Mouse (Mus musculus) hindbrain, embryonic 13.5 days (tissue): ENCODE data around the gene Mitf. TPM values are rescaled to one million over a fixed set of nuclear protein-coding genes. Genes with fewer than 3 reads are reported as not detected.

ENCODE experiments used
- ATAC-seq: fragments of 200-750 bp; cut with Nextera tagmentation; 2 replicates; pipeline ENCODE4 v1.8.0; 2017; ENCODE audit warnings: moderate TSS enrichment; ENCODE audit not compliant: low FRiP score
- H3K27ac ChIP-seq: fragments of 300-500 bp; sonication (generic); 2 replicates; pipeline ENCODE4 v1.5.1; 2015; ENCODE audit warnings: inconsistent platforms, mild to moderate bottlenecking, moderate library complexity
- H3K27me3 ChIP-seq: fragments of 300-500 bp; sonication (generic); 2 replicates; pipeline ENCODE4 v1.6.1; 2015; ENCODE audit warnings: mild to moderate bottlenecking, inconsistent platforms
- H3K36me3 ChIP-seq: fragments of 300-500 bp; sonication (generic); 2 replicates; pipeline ENCODE4 v1.6.1; 2015; ENCODE audit warnings: mild to moderate bottlenecking, inconsistent platforms
- H3K4me1 ChIP-seq: fragments of 300-500 bp; sonication (generic); replicated peaks from 2 replicates; pipeline ENCODE4 v1.6.1; 2015; ENCODE audit warnings: inconsistent platforms
- H3K4me2 ChIP-seq: fragments of 300-500 bp; sonication (generic); 2 replicates; pipeline ENCODE4 v1.6.1; 2015; ENCODE audit warnings: inconsistent platforms, mild to moderate bottlenecking, moderate library complexity
- H3K4me3 ChIP-seq: fragments of 300-500 bp; sonication (generic); 2 replicates; pipeline ENCODE4 v1.5.1; 2015; ENCODE audit warnings: mild to moderate bottlenecking, inconsistent platforms
- H3K9ac ChIP-seq: fragments of 300-500 bp; sonication (generic); 2 replicates; pipeline ENCODE4 v1.6.1; 2015; ENCODE audit warnings: mild to moderate bottlenecking, inconsistent platforms
- H3K9me3 ChIP-seq: fragments of 300-500 bp; sonication (generic); 2 replicates; pipeline ENCODE4 v1.6.1; 2016; ENCODE audit warnings: inconsistent platforms
- WGBS: fragments of 180-500 bp; shearing (Covaris S2); methylation state at CpG from one replicate; pipeline ENCODE4 v1.1.7; 2015; 5-methylcytosine and 5-hydroxymethylcytosine counted together
- polyA plus RNA-seq: library from polyadenylated mRNA; unstranded; fragments of >200 nt; fragmentation: Nextera tagmentation; extraction: Ambion mirVana; gene quantifications from 2 replicates; pipeline ENCODE4 v1.2.1, GENCODE M21; 2015

The Mitf gene
- polyA plus RNA-seq, 1 experiment from 2014 or later: 2.1 TPM

GRCm38 (mm10) chr6:97866575-97866974 lies 59.7 kb downstream of the Mitf start:
- Histone ChIP-seq H3K4me3 (no peak overlapping the region), H3K9ac (no peak overlapping the region), H3K9me3 (no peaks in the 10 kb centered on the region), H3K4me2 (no peak overlapping the region), H3K36me3 (no peaks in the 10 kb centered on the region), H3K4me1 (no peaks in the 10 kb centered on the region), H3K27me3 (no peaks in the 10 kb centered on the region), H3K27ac (no peak overlapping the region)
- 88% methylated on average over 7 of the region's 7 CpGs for WGBS
- ATAC-seq: no peak

GRCm38 (mm10) chr6:97868005-97868404 lies 61.2 kb downstream of the Mitf start:
- Histone ChIP-seq H3K36me3 (no peaks in the 10 kb centered on the region), H3K4me1 (no peaks in the 10 kb centered on the region), H3K27me3 (no peaks in the 10 kb centered on the region), H3K4me2 (no peak overlapping the region), H3K4me3 (no peak overlapping the region), H3K9me3 (no peaks in the 10 kb centered on the region), H3K27ac (no peak overlapping the region), H3K9ac (no peak overlapping the region)
- no peak for ATAC-seq
- WGBS: 86% methylated on average over 1 of the region's 1 CpGs

DNA sequence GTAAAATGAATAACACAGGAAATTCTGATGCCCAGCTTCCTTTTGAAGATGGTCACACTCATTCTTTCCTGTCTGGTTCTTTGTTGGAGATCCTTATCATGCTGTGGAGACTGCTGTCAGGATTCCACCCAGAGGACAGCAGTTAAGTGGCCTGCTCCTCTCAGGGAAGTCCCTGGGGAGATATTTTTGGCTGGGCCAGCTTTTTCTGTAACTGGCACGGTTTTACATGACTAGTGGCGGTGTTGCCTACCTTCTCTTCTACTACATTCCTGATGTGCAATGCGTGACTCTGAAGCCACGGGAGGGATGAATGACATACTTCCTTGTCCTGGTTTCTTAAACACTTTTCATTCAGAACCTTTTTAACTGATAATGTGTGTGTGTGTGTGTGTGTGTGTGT lies 63.1 kb downstream of the Mitf start:
- no peak overlapping the region for H3K4me3 ChIP-seq
- no peak overlapping the region for H3K9ac ChIP-seq
- no peak for ATAC-seq
- H3K27me3 ChIP-seq: no peaks in the 10 kb centered on the region
- no peaks in the 10 kb centered on the region for H3K4me1 ChIP-seq
- no peaks in the 10 kb centered on the region for H3K36me3 ChIP-seq
- WGBS: 87% methylated on average over 4 of the region's 4 CpGs
- H3K4me2 ChIP-seq: no peak overlapping the region
- no peak overlapping the region for H3K27ac ChIP-seq
- H3K9me3 ChIP-seq: no peaks in the 10 kb centered on the region

DNA sequence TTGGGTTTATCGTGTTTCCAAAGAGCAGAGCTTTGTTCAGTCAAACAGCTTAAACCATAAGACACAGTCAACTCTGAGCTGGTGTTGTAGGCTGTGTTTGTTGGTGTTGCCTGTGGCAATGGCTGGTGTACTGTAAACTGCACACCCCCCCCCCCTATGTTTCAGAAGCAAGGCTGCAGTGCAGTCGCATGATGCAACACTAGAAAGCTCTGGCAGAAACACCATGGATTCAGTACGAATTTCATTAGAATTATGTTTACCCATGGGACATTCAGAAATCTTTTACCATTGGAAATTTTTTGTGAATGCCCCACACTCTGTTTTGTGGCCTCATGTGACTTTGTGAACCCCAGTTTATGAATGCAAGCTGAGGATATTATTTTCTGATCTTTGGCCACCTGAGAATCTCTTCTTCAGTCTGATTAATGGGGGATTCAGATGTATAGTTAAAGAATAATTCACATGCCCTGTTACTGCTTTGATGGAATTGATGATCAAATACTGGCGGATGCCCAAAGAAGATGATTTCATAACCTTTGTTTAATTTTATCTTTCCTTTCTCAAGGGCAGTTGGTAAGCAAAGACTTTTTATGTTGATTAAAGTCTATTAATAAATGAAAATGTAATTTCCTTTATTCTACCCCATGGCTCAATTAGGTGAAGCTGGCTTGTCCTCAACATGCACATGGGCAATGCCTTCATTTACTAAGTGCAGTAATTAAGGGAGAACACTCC lies 64.6 kb downstream of the Mitf start:
- no peaks in the 10 kb centered on the region for H3K9me3 ChIP-seq
- WGBS: 87% methylated on average over 4 of the region's 4 CpGs
- no peaks in the 10 kb centered on the region for H3K4me1 ChIP-seq
- no peak overlapping the region for H3K27ac ChIP-seq
- H3K9ac ChIP-seq: no peak overlapping the region
- H3K36me3 ChIP-seq: no peaks in the 10 kb centered on the region
- H3K4me2 ChIP-seq: no peak overlapping the region
- no peaks in the 10 kb centered on the region for H3K27me3 ChIP-seq
- no peak overlapping the region for H3K4me3 ChIP-seq
- ATAC-seq: no peak

- WGBS: 93% methylated on average over 2 of the region's 2 CpGs
- no peak overlapping the region for H3K9ac ChIP-seq
- no peak for ATAC-seq
- H3K36me3 ChIP-seq: no peaks in the 10 kb centered on the region
- H3K4me3 ChIP-seq: no peak overlapping the region
- H3K4me2 ChIP-seq: no peak overlapping the region
- H3K4me1 ChIP-seq: peaks cover 11% of the 10 kb centered on the region; the same call in 1 of the 2 replicates
- no peak overlapping the region for H3K27ac ChIP-seq
- H3K9me3 ChIP-seq: no peaks in the 10 kb centered on the region
- no peaks in the 10 kb centered on the region for H3K27me3 ChIP-seq
Measured at GRCm38 (mm10) chr6:97873102-97873501, 66.2 kb downstream of the Mitf start.

DNA sequence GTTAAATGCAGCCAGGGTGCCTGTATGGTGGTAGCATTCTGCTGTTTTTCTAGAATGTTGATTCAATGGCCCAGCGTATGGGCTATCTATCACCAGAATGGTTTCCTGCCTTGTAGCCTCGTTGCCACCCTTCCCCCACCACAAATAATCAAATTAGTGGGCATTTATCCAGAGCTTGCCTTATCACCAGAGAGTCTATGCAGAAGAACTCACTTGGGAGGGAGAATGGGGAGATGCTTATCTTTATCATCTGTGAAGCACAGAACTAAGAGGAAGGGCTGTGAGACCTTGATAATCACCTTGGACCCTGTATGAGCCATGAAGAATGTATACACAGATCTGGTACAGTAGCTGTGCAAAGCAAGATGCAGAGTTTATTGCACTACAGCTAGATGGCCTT lies 70.1 kb downstream of the Mitf start:
- Histone ChIP-seq H3K4me1 (peaks cover 11% of the 10 kb centered on the region; the same call in 1 of the 2 replicates), H3K36me3 (no peaks in the 10 kb centered on the region), H3K4me2 (no peak overlapping the region), H3K27ac (no peak overlapping the region), H3K9me3 (no peaks in the 10 kb centered on the region), H3K4me3 (no peak overlapping the region), H3K9ac (no peak overlapping the region), H3K27me3 (no peaks in the 10 kb centered on the region)
- ATAC-seq: no peak
- WGBS: 69% methylated on average over 2 of the region's 2 CpGs

DNA sequence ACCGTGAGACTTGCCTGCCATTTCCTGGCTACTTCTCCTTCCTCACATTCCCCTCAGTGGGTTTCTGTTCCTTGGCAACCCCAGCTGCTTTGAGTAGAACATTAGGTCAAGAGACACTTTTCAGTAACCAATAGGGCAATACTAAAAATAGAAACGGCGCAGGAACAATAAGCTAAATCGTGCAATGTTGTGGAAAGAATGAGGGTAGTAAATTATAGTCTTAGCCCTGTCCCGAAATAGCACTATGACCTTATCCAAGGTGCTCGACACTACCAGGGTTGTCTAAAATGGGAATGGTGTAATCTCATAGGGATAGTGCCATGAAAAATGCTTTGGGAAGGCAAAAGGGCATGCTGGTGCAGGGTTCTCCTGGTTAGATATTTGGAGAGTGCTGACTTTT lies 70.6 kb downstream of the Mitf start:
- WGBS: 48% methylated on average over 6 of the region's 6 CpGs
- H3K27ac ChIP-seq: no peak overlapping the region
- H3K9ac ChIP-seq: no peak overlapping the region
- no peak overlapping the region for H3K4me2 ChIP-seq
- no peak for ATAC-seq
- no peaks in the 10 kb centered on the region for H3K36me3 ChIP-seq
- H3K9me3 ChIP-seq: no peaks in the 10 kb centered on the region
- no peak overlapping the region for H3K4me3 ChIP-seq
- H3K4me1 ChIP-seq: peaks cover 11% of the 10 kb centered on the region; the same call in 1 of the 2 replicates
- no peaks in the 10 kb centered on the region for H3K27me3 ChIP-seq

GRCm38 (mm10) chr6:97880363-97880762 lies 73.5 kb downstream of the Mitf start:
- 93% methylated on average over 5 of the region's 5 CpGs for WGBS
- peaks cover 16% of the 10 kb centered on the region for H3K4me1 ChIP-seq
- no peaks in the 10 kb centered on the region for H3K36me3 ChIP-seq

GRCm38 (mm10) chr6:97881935-97882334 lies 75.1 kb downstream of the Mitf start:
- no peak overlapping the region for H3K9ac ChIP-seq
- H3K9me3 ChIP-seq: no peaks in the 10 kb centered on the region
- H3K27ac ChIP-seq: no peak overlapping the region
- 52% methylated on average over 3 of the region's 3 CpGs for WGBS
- no peak overlapping the region for H3K4me2 ChIP-seq
- H3K4me1 ChIP-seq: peaks cover 13% of the 10 kb centered on the region
- 0 out of 2 replicates have a peak, but pooled peaks cover 2% of the 10 kb centered on the region for H3K27me3 ChIP-seq
- no peaks in the 10 kb centered on the region for H3K36me3 ChIP-seq
- ATAC-seq: no peak
- H3K4me3 ChIP-seq: no peak overlapping the region

More at GRCm38 (mm10) chr6:97880363-97880762, 73.5 kb downstream of the Mitf start:
- no peak overlapping the region for H3K27ac ChIP-seq
- H3K9me3 ChIP-seq: no peaks in the 10 kb centered on the region
- no peak overlapping the region for H3K4me2 ChIP-seq
- H3K4me3 ChIP-seq: no peak overlapping the region
- no peak for ATAC-seq
- no peak overlapping the region for H3K9ac ChIP-seq
- H3K27me3 ChIP-seq: no peaks in the 10 kb centered on the region

DNA sequence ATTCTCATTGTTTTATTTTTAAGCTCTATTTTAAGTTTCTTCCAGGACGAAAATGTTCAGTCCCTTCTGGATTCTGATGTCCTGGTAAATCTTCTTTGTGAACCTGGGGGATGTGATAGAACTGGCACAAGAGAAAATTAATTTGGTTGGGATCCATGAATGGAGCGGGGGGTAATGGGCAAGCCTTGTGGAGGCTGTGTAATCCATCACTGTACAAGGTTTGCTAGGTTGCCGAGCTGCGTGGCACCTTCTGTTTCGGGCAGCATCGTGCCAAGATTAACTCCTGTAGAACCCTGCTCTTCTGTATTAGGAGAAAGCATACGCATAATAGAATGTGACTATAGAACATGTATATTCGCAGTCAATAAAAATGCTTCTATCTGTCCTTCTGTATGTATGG lies 76.1 kb downstream of the Mitf start:
- H3K4me2 ChIP-seq: no peak overlapping the region
- ATAC-seq: no peak

GRCm38 (mm10) chr6:97883496-97883895 lies 76.6 kb downstream of the Mitf start:
- Histone ChIP-seq H3K4me2 (no peak overlapping the region), H3K4me3 (no peak overlapping the region), H3K4me1 (peaks cover 5% of the 10 kb centered on the region; the same call in 1 of the 2 replicates), H3K9me3 (no peaks in the 10 kb centered on the region), H3K36me3 (no peaks in the 10 kb centered on the region), H3K27ac (no peak overlapping the region), H3K9ac (no peak overlapping the region), H3K27me3 (0 out of 2 replicates have a peak, but pooled peaks cover 2% of the 10 kb centered on the region)
- WGBS: 43% methylated on average over 2 of the region's 2 CpGs
- no peak for ATAC-seq

More for the DNA sequence above, 76.1 kb downstream of the Mitf start:
- Histone ChIP-seq H3K36me3 (no peaks in the 10 kb centered on the region), H3K4me1 (peaks cover 5% of the 10 kb centered on the region; the same call in 1 of the 2 replicates), H3K27ac (no peak overlapping the region), H3K9me3 (no peaks in the 10 kb centered on the region), H3K27me3 (0 out of 2 replicates have a peak, but pooled peaks cover 2% of the 10 kb centered on the region), H3K4me3 (no peak overlapping the region), H3K9ac (no peak overlapping the region)
- 66% methylated on average over 8 of the region's 8 CpGs for WGBS

DNA sequence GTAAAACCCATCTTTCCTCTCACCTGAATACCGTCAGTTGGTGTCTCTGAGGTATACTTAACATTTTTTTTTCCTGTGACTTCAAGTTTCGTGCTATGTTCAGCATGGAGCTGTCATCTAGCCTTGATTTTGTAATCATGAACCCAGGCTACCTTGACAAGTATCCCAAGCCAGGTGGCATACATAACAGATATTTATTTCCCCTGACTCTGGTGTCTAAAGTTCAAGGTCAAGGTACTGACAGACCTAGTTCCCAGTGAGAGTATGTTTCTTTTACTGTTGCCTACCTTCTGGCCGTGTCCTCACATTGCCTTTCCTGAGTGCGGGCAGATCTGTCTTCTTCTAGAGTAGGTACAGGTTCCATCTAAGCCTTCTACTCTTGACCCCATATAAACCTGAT lies 78.1 kb downstream of the Mitf start:
- 88% methylated on average over 4 of the region's 4 CpGs for WGBS
- Histone ChIP-seq H3K4me3 (no peak overlapping the region), H3K36me3 (no peaks in the 10 kb centered on the region), H3K9ac (no peak overlapping the region), H3K27me3 (0 out of 2 replicates have a peak, but pooled peaks cover 2% of the 10 kb centered on the region), H3K9me3 (no peaks in the 10 kb centered on the region), H3K4me2 (no peak overlapping the region), H3K4me1 (peaks cover 5% of the 10 kb centered on the region; the same call in 1 of the 2 replicates), H3K27ac (no peak overlapping the region)
- no peak for ATAC-seq

DNA sequence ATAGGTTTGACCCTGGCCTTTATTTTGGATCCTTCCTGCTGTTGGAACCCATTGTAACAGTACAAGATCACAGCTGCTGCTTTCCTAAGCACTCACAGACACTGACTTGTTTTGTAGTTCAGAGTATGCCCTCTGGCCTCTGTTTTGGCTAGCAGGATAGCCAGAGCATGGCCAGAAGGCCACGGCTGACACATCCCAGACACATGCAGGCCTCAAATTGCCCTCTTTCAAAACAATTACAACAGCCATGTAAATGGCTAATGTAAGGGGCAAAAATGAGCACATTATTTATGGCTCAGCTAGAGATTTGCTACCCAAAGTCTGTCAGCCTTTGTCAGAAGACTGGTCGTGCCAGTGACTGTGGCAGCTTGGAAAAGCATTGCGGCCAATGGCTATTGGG lies 78.8 kb downstream of the Mitf start:
- Histone ChIP-seq H3K9ac (no peak overlapping the region), H3K27me3 (0 out of 2 replicates have a peak, but pooled peaks cover 2% of the 10 kb centered on the region), H3K4me2 (no peak overlapping the region), H3K27ac (no peak overlapping the region), H3K9me3 (no peaks in the 10 kb centered on the region), H3K4me3 (no peak overlapping the region), H3K4me1 (peaks cover 5% of the 10 kb centered on the region; the same call in 1 of the 2 replicates), H3K36me3 (no peaks in the 10 kb centered on the region)
- 69% methylated on average over 3 of the region's 3 CpGs for WGBS
- ATAC-seq: no peak
